In genomic region chr6:87386681-87387080, GRCm38 (mm10) we compare ENCODE assay signal across 23 mouse cellular contexts. TPM values are rescaled to one million over a fixed set of nuclear protein-coding genes. Genes with fewer than 3 reads are reported as not detected.
DNase-seq lines count a peak whose midpoint lies in the region; TF ChIP-seq lines count a peak whose summit lies in the region.
"Had no signal": no experiment of that assay in that cellular context is flagged by ENCODE, and none has a peak within 500 bp of the region (broad histone marks: within the 10 kb centered on the region; RNA-seq: fewer than 3 reads in every experiment).

No protein-coding gene starts in this region.

- H3K4me1 ChIP-seq in midbrain, embryonic 10.5 days: peaks cover 39% of the 10 kb centered on the region

- no peak overlapping the region for H3K27ac ChIP-seq in midbrain, embryonic 10.5 days (replicated peaks)
- H3K27ac ChIP-seq: embryonic facial prominence, embryonic 10.5 days; embryonic facial prominence, embryonic 12.5 days; forebrain, embryonic 10.5 days; forebrain, embryonic 12.5 days had no signal

- no peak for TF ChIP-seq POLR2A in myocyte (IDR thresholded peaks at IDR 0.05; ENCODE audit: insufficient read length, low read depth)

- peak overlapping the region; percentile 90 for H3K4me2 ChIP-seq in myocyte (ENCODE audit: low read depth)
- H3K4me2 ChIP-seq: embryonic facial prominence, embryonic 12.5 days; forebrain, embryonic 12.5 days had no signal

- peak; percentile 81 for DNase-seq in 3T3-L1 (ENCODE audit: low read depth, low spot score)
- DNase-seq in NIH3T3 (ENCODE audit: low read depth): peak; percentile 57
- no peak for DNase-seq in midbrain, embryonic 10.5 days (ENCODE audit: low spot score)
- DNase-seq in heart, postnatal 4 days: no peak
- DNase-seq in adrenal gland, adult 18-20 months (ENCODE audit: low spot score in 2 of 2): no peak
- DNase-seq: adrenal gland, adult 8-10 months had no signal

- H3K27me3 ChIP-seq in myocyte (ENCODE audit: control insufficient read depth, insufficient read depth, insufficient read length): peaks cover 12% of the 10 kb centered on the region
- peaks cover 51% of the 10 kb centered on the region for H3K27me3 ChIP-seq in midbrain, embryonic 10.5 days (ENCODE audit: low read depth, poor library complexity, severe bottlenecking)

- H3K4me3 ChIP-seq in myocyte: no peak overlapping the region
- no peak overlapping the region for H3K4me3 ChIP-seq in midbrain, embryonic 10.5 days
- H3K4me3 ChIP-seq: embryonic facial prominence, embryonic 10.5 days; embryonic facial prominence, embryonic 12.5 days; erythroblast, embryonic 14.5 days; forebrain, embryonic 10.5 days; forebrain, embryonic 12.5 days had no signal

- H3ac ChIP-seq in myocyte (ENCODE audit: control insufficient read depth, insufficient read length): no peak overlapping the region

- H3K36me3 ChIP-seq in myocyte (ENCODE audit: control insufficient read depth, insufficient read depth): no peaks in the 10 kb centered on the region
- no peaks in the 10 kb centered on the region for H3K36me3 ChIP-seq in midbrain, embryonic 10.5 days
- H3K36me3 ChIP-seq: embryonic facial prominence, embryonic 10.5 days; embryonic facial prominence, embryonic 12.5 days; forebrain, embryonic 10.5 days; forebrain, embryonic 12.5 days; G1E had no signal

- 88% methylated on average over 10 of the region's 10 CpGs for WGBS in midbrain, embryonic 10.5 days

- no peaks in the 10 kb centered on the region for H3K9me3 ChIP-seq in midbrain, embryonic 10.5 days (replicated peaks)
- H3K9me3 ChIP-seq: embryonic facial prominence, embryonic 10.5 days; embryonic facial prominence, embryonic 12.5 days; forebrain, embryonic 10.5 days; forebrain, embryonic 12.5 days; G1E had no signal

- no peaks in the 10 kb centered on the region for H3K79me2 ChIP-seq in myocyte (ENCODE audit: control insufficient read depth, insufficient read depth)

TF ChIP-seq in myocyte, 11 proteins besides CTCF, POLR2A, EP300 and RAD21:
- TF ChIP-seq MYOD1 (IDR thresholded peaks at IDR 0.05; ENCODE audit: control insufficient read depth in 1 of 3, insufficient read length in 2 of 3, low read depth in 2 of 3): no peak
- no peak for TF ChIP-seq CEBPB (IDR thresholded peaks at IDR 0.05; ENCODE audit: insufficient read depth, poor library complexity, severe bottlenecking)

RNA-seq across cellular contexts. Expression of gene Gkn3, which starts 2.1 kb away (rescaled TPM):
- not detected for polyA plus RNA-seq in myocyte (2012; fragmentation: generic; extraction: Trizol)
- polyA plus RNA-seq in midbrain, embryonic 10.5 days (2016; fragmentation: Nextera tagmentation; extraction: Ambion mirVana): not detected in 2 replicates
- 1 to 10 TPM; 1.5 to 1.7 TPM for total RNA-seq in heart, postnatal 4 days (2021)
- total RNA-seq in adrenal gland, adult 18-20 months (2021): under 1 TPM; 0.74 to 0.99 TPM
- total RNA-seq: CH12.LX, G1E had no signal
- polyA plus RNA-seq: CD4-positive, CD25-positive, alpha-beta regulatory T cell, adult 4 months; embryonic facial prominence, embryonic 10.5 days; erythroblast, embryonic 14.5 days; forebrain, embryonic 10.5 days; forebrain, embryonic 16.5 days; G1E had no signal

RNA-seq across cellular contexts. Expression of gene Gkn2, which starts 13.5 kb away (rescaled TPM):
- polyA plus RNA-seq in myocyte (2012; fragmentation: generic; extraction: Trizol): not detected
- polyA plus RNA-seq in midbrain, embryonic 10.5 days (2016; fragmentation: Nextera tagmentation; extraction: Ambion mirVana): not detected in 2 replicates
- not detected for total RNA-seq in heart, postnatal 4 days (2021)
- not detected for total RNA-seq in adrenal gland, adult 18-20 months (2021)
- total RNA-seq: adrenal gland, adult 8-10 months; adrenal gland, postnatal 14 days; adrenal gland, postnatal 36 days; CH12.LX; G1E had no signal
- polyA plus RNA-seq: CD4-positive, CD25-positive, alpha-beta regulatory T cell, adult 4 months; cerebellum, adult 2 months; cortical plate, adult 2 months; embryonic facial prominence, embryonic 10.5 days; embryonic facial prominence, embryonic 12.5 days; embryonic facial prominence, embryonic 14.5 days; erythroblast, embryonic 14.5 days; forebrain, embryonic 10.5 days; forebrain, embryonic 12.5 days; forebrain, embryonic 14.5 days; forebrain, embryonic 16.5 days; frontal cortex, adult 2 months; G1E had no signal

RNA-seq across cellular contexts. Expression of gene Gkn1, which starts 35.9 kb away (rescaled TPM):
- not detected for polyA plus RNA-seq in myocyte (2012; fragmentation: generic; extraction: Trizol)
- polyA plus RNA-seq in midbrain, embryonic 10.5 days (2016; fragmentation: Nextera tagmentation; extraction: Ambion mirVana): not detected in 2 replicates
- under 1 TPM in 1 of 2 experiments, not detected in 1; 0.21 TPM for total RNA-seq in heart, postnatal 4 days (2021)
- total RNA-seq in adrenal gland, adult 18-20 months (2021): not detected
- total RNA-seq: adrenal gland, adult 8-10 months; adrenal gland, postnatal 14 days; adrenal gland, postnatal 36 days; CH12.LX; G1E had no signal
- polyA plus RNA-seq: CD4-positive, CD25-positive, alpha-beta regulatory T cell, adult 4 months; embryonic facial prominence, embryonic 10.5 days; embryonic facial prominence, embryonic 12.5 days; embryonic facial prominence, embryonic 14.5 days; erythroblast, embryonic 14.5 days; forebrain, embryonic 10.5 days; forebrain, embryonic 12.5 days; forebrain, embryonic 14.5 days; forebrain, embryonic 16.5 days; G1E had no signal

RNA-seq across cellular contexts. Expression of gene Bmp10, which starts 42.1 kb away (rescaled TPM):
- polyA plus RNA-seq in myocyte (2012; fragmentation: generic; extraction: Trizol): not detected
- polyA plus RNA-seq in midbrain, embryonic 10.5 days (2016; fragmentation: Nextera tagmentation; extraction: Ambion mirVana): not detected in 2 replicates
- 10 to 100 TPM; 61.7 to 65.3 TPM for total RNA-seq in heart, postnatal 4 days (2021)
- total RNA-seq in adrenal gland, adult 18-20 months (2021): not detected
- total RNA-seq: adrenal gland, adult 8-10 months; adrenal gland, postnatal 36 days; CH12.LX had no signal
- polyA plus RNA-seq: CD4-positive, CD25-positive, alpha-beta regulatory T cell, adult 4 months; cerebellum, adult 2 months; cortical plate, adult 2 months; embryonic facial prominence, embryonic 10.5 days; embryonic facial prominence, embryonic 12.5 days; embryonic facial prominence, embryonic 14.5 days; erythroblast, embryonic 14.5 days; forebrain, embryonic 10.5 days; forebrain, embryonic 12.5 days; forebrain, embryonic 14.5 days; forebrain, embryonic 16.5 days; frontal cortex, adult 2 months; G1E had no signal

RNA-seq across cellular contexts. Expression of gene Antxr1, which starts 51.1 kb away (rescaled TPM):
- polyA plus RNA-seq in myocyte (2012; fragmentation: generic; extraction: Trizol): 8.6 TPM
- polyA plus RNA-seq in midbrain, embryonic 10.5 days (2016; fragmentation: Nextera tagmentation; extraction: Ambion mirVana): 3.6 and 4.1 TPM in 2 replicates
- 10 to 100 TPM; 32.9 to 34.0 TPM for total RNA-seq in heart, postnatal 4 days (2021)
- 10 to 100 TPM in 1 of 2 experiments, 1 to 10 TPM in 1; 9.4 to 20.1 TPM for total RNA-seq in adrenal gland, adult 18-20 months (2021)
- polyA plus RNA-seq: CD4-positive, CD25-positive, alpha-beta regulatory T cell, adult 4 months; erythroblast, embryonic 14.5 days; G1E had no signal

Comparison
In these comparisons a context has a peak if more than half of its experiments do, and no peak if none do; other contexts are left out.
1. DNase-seq: peak in 3T3-L1 (single experiment) and NIH3T3 (single experiment); none in midbrain, embryonic 10.5 days (single experiment), heart, postnatal 4 days (single experiment) and adrenal gland, adult 18-20 months (0 of 2).